Mouse (Mus musculus): Measurements from ENCODE around the gene Hist1h1a. TPM values are rescaled to one million over a fixed set of nuclear protein-coding genes. Genes with fewer than 3 reads are reported as not detected.
"Not testable (repeated sequence)": the region's sequence is repeated elsewhere in the genome, so short reads cannot be mapped to it uniquely, and the experiment has no call there.

Gene Hist1h1a
- polyA plus RNA-seq (2015; fragmentation: Nextera tagmentation; extraction: Ambion mirVana) = 2.1 and 4.3 TPM in 2 replicates

GRCm38 (mm10) chr13:23763586-23764323 is at the start of gene Hist1h1a:
Gene Hist1h1a, plus strand, starts transcription at chr13:23763666.
- WGBS = 2% methylated on average over 34 of the region's 34 CpGs
- no peaks in the 10 kb centered on the region for H3K27me3 ChIP-seq (ENCODE audit: control insufficient read depth, insufficient read depth, low read depth, low read length)
- ATAC-seq (ENCODE audit: low read depth) = peak; percentile 71

GRCm38 (mm10) chr13:23716261-23717042 is 47.0 kb upstream of the Hist1h1a start:
- ATAC-seq (ENCODE audit: low read depth) = no peak
- Histone ChIP-seq H3K27me3 (ENCODE audit: control insufficient read depth, insufficient read depth, low read depth, low read length) (no peaks in the 10 kb centered on the region), H3K9me3 (ENCODE audit: control insufficient read depth, low read length) (no peaks in the 10 kb centered on the region), H3K9ac (ENCODE audit: low read length) (no peak overlapping the region), H3K4me1 (replicated peaks; ENCODE audit: control insufficient read depth, insufficient read depth, low read length) (no peaks in the 10 kb centered on the region), H3K4me2 (ENCODE audit: low read depth, low read length) (no peak overlapping the region), H3K36me3 (ENCODE audit: control insufficient read depth, insufficient read depth, low read length) (no peaks in the 10 kb centered on the region), H3K27ac (ENCODE audit: low read length) (no peak overlapping the region), H3K4me3 (ENCODE audit: low read length) (no peak overlapping the region)
- WGBS = 75% methylated on average over 5 of the region's 5 CpGs

More at GRCm38 (mm10) chr13:23763586-23764323, at the start of gene Hist1h1a:
- peak within 1 kb of the TSS; percentile 77 for H3K4me2 ChIP-seq (ENCODE audit: low read depth, low read length)
- H3K36me3 ChIP-seq (ENCODE audit: control insufficient read depth, insufficient read depth, low read length) = no peaks in the 10 kb centered on the region
- peak within 1 kb of the TSS; percentile 57 for H3K4me3 ChIP-seq (ENCODE audit: low read length)
- peak within 1 kb of the TSS; percentile 95 for H3K27ac ChIP-seq (ENCODE audit: low read length)
- H3K4me1 ChIP-seq (replicated peaks; ENCODE audit: control insufficient read depth, insufficient read depth, low read length) = peaks cover 18% of the 10 kb centered on the region
- H3K9me3 ChIP-seq (ENCODE audit: control insufficient read depth, low read length) = no peaks in the 10 kb centered on the region
- peak within 1 kb of the TSS; percentile 74 for H3K9ac ChIP-seq (ENCODE audit: low read length)

GRCm38 (mm10) chr13:23717176-23717575 is 46.3 kb upstream of the Hist1h1a start:
- no peak overlapping the region for H3K9ac ChIP-seq (ENCODE audit: low read length)
- no peaks in the 10 kb centered on the region for H3K27me3 ChIP-seq (ENCODE audit: control insufficient read depth, insufficient read depth, low read depth, low read length)
- no peak for ATAC-seq (ENCODE audit: low read depth)
- WGBS = 46% methylated on average over 11 of the region's 11 CpGs
- H3K9me3 ChIP-seq (ENCODE audit: control insufficient read depth, low read length) = no peaks in the 10 kb centered on the region
- H3K27ac ChIP-seq (ENCODE audit: low read length) = no peak overlapping the region
- no peaks in the 10 kb centered on the region for H3K4me1 ChIP-seq (replicated peaks; ENCODE audit: control insufficient read depth, insufficient read depth, low read length)
- H3K4me3 ChIP-seq (ENCODE audit: low read length) = no peak overlapping the region
- H3K4me2 ChIP-seq (ENCODE audit: low read depth, low read length) = no peak overlapping the region
- H3K36me3 ChIP-seq (ENCODE audit: control insufficient read depth, insufficient read depth, low read length) = no peaks in the 10 kb centered on the region

GRCm38 (mm10) chr13:23717593-23718245 is 45.7 kb upstream of the Hist1h1a start:
- not testable (repeated sequence) for H3K9me3 ChIP-seq (ENCODE audit: control insufficient read depth, low read length); H3K27ac ChIP-seq (ENCODE audit: low read length); H3K4me3 ChIP-seq (ENCODE audit: low read length); H3K36me3 ChIP-seq (ENCODE audit: control insufficient read depth, insufficient read depth, low read length); H3K4me1 ChIP-seq (replicated peaks; ENCODE audit: control insufficient read depth, insufficient read depth, low read length); H3K9ac ChIP-seq (ENCODE audit: low read length); H3K27me3 ChIP-seq (ENCODE audit: control insufficient read depth, insufficient read depth, low read depth, low read length); H3K4me2 ChIP-seq (ENCODE audit: low read depth, low read length); ATAC-seq (ENCODE audit: low read depth)
- WGBS = 10% methylated on average over 2 of the region's 2 CpGs

- H3K9me3 ChIP-seq (ENCODE audit: control insufficient read depth, low read length) = no peaks in the 10 kb centered on the region
- H3K4me2 ChIP-seq (ENCODE audit: low read depth, low read length) = no peak overlapping the region
- H3K36me3 ChIP-seq (ENCODE audit: control insufficient read depth, insufficient read depth, low read length) = no peaks in the 10 kb centered on the region
- H3K27me3 ChIP-seq (ENCODE audit: control insufficient read depth, insufficient read depth, low read depth, low read length) = no peaks in the 10 kb centered on the region
- no peak overlapping the region for H3K4me3 ChIP-seq (ENCODE audit: low read length)
- WGBS = 41% methylated on average over 4 of the region's 4 CpGs
- no peaks in the 10 kb centered on the region for H3K4me1 ChIP-seq (replicated peaks; ENCODE audit: control insufficient read depth, insufficient read depth, low read length)
- peak; percentile 70 for ATAC-seq (ENCODE audit: low read depth)
- no peak overlapping the region for H3K27ac ChIP-seq (ENCODE audit: low read length)
- H3K9ac ChIP-seq (ENCODE audit: low read length) = no peak overlapping the region
Observed at GRCm38 (mm10) chr13:23724239-23724638, 39.2 kb upstream of the Hist1h1a start.

GRCm38 (mm10) chr13:23725213-23725612 is 38.3 kb upstream of the Hist1h1a start:
- no CpG with 5 or more reads among the region's 1 CpGs for WGBS
- Histone ChIP-seq H3K4me2 (ENCODE audit: low read depth, low read length) (no peak overlapping the region), H3K9me3 (ENCODE audit: control insufficient read depth, low read length) (no peaks in the 10 kb centered on the region), H3K36me3 (ENCODE audit: control insufficient read depth, insufficient read depth, low read length) (no peaks in the 10 kb centered on the region), H3K4me1 (replicated peaks; ENCODE audit: control insufficient read depth, insufficient read depth, low read length) (no peaks in the 10 kb centered on the region), H3K4me3 (ENCODE audit: low read length) (no peak overlapping the region), H3K27me3 (ENCODE audit: control insufficient read depth, insufficient read depth, low read depth, low read length) (no peaks in the 10 kb centered on the region), H3K9ac (ENCODE audit: low read length) (no peak overlapping the region), H3K27ac (ENCODE audit: low read length) (no peak overlapping the region)
- ATAC-seq (ENCODE audit: low read depth) = no peak

- Histone ChIP-seq H3K9me3 (ENCODE audit: control insufficient read depth, low read length) (no peaks in the 10 kb centered on the region), H3K27ac (ENCODE audit: low read length) (no peak overlapping the region), H3K4me3 (ENCODE audit: low read length) (no peak overlapping the region), H3K9ac (ENCODE audit: low read length) (no peak overlapping the region), H3K27me3 (ENCODE audit: control insufficient read depth, insufficient read depth, low read depth, low read length) (no peaks in the 10 kb centered on the region), H3K4me1 (replicated peaks; ENCODE audit: control insufficient read depth, insufficient read depth, low read length) (no peaks in the 10 kb centered on the region), H3K4me2 (ENCODE audit: low read depth, low read length) (no peak overlapping the region), H3K36me3 (ENCODE audit: control insufficient read depth, insufficient read depth, low read length) (no peaks in the 10 kb centered on the region)
- 85% methylated on average over 18 of the region's 18 CpGs for WGBS
- ATAC-seq (ENCODE audit: low read depth) = no peak
Observed at GRCm38 (mm10) chr13:23728472-23729191, 34.8 kb upstream of the Hist1h1a start.

GRCm38 (mm10) chr13:23729192-23729525 is 34.3 kb upstream of the Hist1h1a start:
- no peaks in the 10 kb centered on the region for H3K27me3 ChIP-seq (ENCODE audit: control insufficient read depth, insufficient read depth, low read depth, low read length)
- WGBS = 83% methylated on average over 9 of the region's 9 CpGs
- H3K9ac ChIP-seq (ENCODE audit: low read length) = no peak overlapping the region
- H3K4me2 ChIP-seq (ENCODE audit: low read depth, low read length) = no peak overlapping the region
- H3K4me3 ChIP-seq (ENCODE audit: low read length) = no peak overlapping the region
- H3K27ac ChIP-seq (ENCODE audit: low read length) = no peak overlapping the region
- H3K9me3 ChIP-seq (ENCODE audit: control insufficient read depth, low read length) = no peaks in the 10 kb centered on the region
- ATAC-seq (ENCODE audit: low read depth) = no peak
- H3K36me3 ChIP-seq (ENCODE audit: control insufficient read depth, insufficient read depth, low read length) = no peaks in the 10 kb centered on the region
- no peaks in the 10 kb centered on the region for H3K4me1 ChIP-seq (replicated peaks; ENCODE audit: control insufficient read depth, insufficient read depth, low read length)

GRCm38 (mm10) chr13:23729706-23730105 is 33.8 kb upstream of the Hist1h1a start:
- no peak overlapping the region for H3K4me3 ChIP-seq (ENCODE audit: low read length)
- no peaks in the 10 kb centered on the region for H3K27me3 ChIP-seq (ENCODE audit: control insufficient read depth, insufficient read depth, low read depth, low read length)
- no peak overlapping the region for H3K27ac ChIP-seq (ENCODE audit: low read length)
- 94% methylated on average over 5 of the region's 5 CpGs for WGBS
- no peaks in the 10 kb centered on the region for H3K4me1 ChIP-seq (replicated peaks; ENCODE audit: control insufficient read depth, insufficient read depth, low read length)
- ATAC-seq (ENCODE audit: low read depth) = no peak
- no peak overlapping the region for H3K4me2 ChIP-seq (ENCODE audit: low read depth, low read length)
- H3K9ac ChIP-seq (ENCODE audit: low read length) = no peak overlapping the region
- no peaks in the 10 kb centered on the region for H3K9me3 ChIP-seq (ENCODE audit: control insufficient read depth, low read length)
- no peaks in the 10 kb centered on the region for H3K36me3 ChIP-seq (ENCODE audit: control insufficient read depth, insufficient read depth, low read length)
